Mouse (Mus musculus) hindbrain, embryonic 12.5 days (tissue): ENCODE measurements around the gene Mtm1. TPM values are rescaled to one million over a fixed set of nuclear protein-coding genes. Genes with fewer than 3 reads are reported as not detected.
"Not testable (repeated sequence)": the region's sequence is repeated elsewhere in the genome, so short reads cannot be mapped to it uniquely, and the experiment has no call there.

Experiments
- ATAC-seq: fragments of 200-750 bp; cut with Nextera tagmentation; 2 replicates; pipeline ENCODE4 v1.8.0; 2017; ENCODE audit warnings: moderate TSS enrichment; ENCODE audit not compliant: low FRiP score
- H3K27ac ChIP-seq: fragments of 300-500 bp; sonication (generic); 2 replicates; pipeline ENCODE4 v1.5.1; 2016; ENCODE audit warnings: mild to moderate bottlenecking
- H3K27me3 ChIP-seq: fragments of 300-500 bp; sonication (generic); 2 replicates; pipeline ENCODE4 v1.6.1; 2016; ENCODE audit warnings: mild to moderate bottlenecking
- H3K36me3 ChIP-seq: fragments of 300-500 bp; sonication (generic); 2 replicates; pipeline ENCODE4 v1.6.1; 2016; ENCODE audit warnings: mild to moderate bottlenecking
- H3K4me1 ChIP-seq: fragments of 300-500 bp; sonication (generic); 2 replicates; pipeline ENCODE4 v1.6.1; 2016
- H3K4me2 ChIP-seq: fragments of 300-500 bp; sonication (generic); replicated peaks from 2 replicates; pipeline ENCODE4 v1.6.1; 2016; ENCODE audit warnings: mild to moderate bottlenecking
- H3K4me3 ChIP-seq: fragments of 300-500 bp; sonication (generic); 2 replicates; pipeline ENCODE4 v1.5.1; 2016; ENCODE audit warnings: mild to moderate bottlenecking
- H3K9ac ChIP-seq: fragments of 300-500 bp; sonication (generic); 2 replicates; pipeline ENCODE4 v1.6.1; 2016; ENCODE audit warnings: mild to moderate bottlenecking, moderate library complexity
- H3K9me3 ChIP-seq: fragments of 300-500 bp; sonication (generic); replicated peaks from 2 replicates; pipeline ENCODE4 v1.6.1; 2016; ENCODE audit warnings: mild to moderate bottlenecking
- WGBS: fragments of 180-500 bp; shearing (Covaris S2); methylation state at CpG from one replicate; pipeline ENCODE4 v1.1.7; 2016; 5-methylcytosine and 5-hydroxymethylcytosine counted together
- polyA plus RNA-seq: library from polyadenylated mRNA; unstranded; fragments of >200 nt; fragmentation: Nextera tagmentation; extraction: Ambion mirVana; gene quantifications from 2 replicates; pipeline ENCODE4 v1.2.1, GENCODE M21; 2016

Mtm1 gene
- polyA plus RNA-seq, 1 experiment from 2014 or later: 4.2 TPM

GRCm38 (mm10) chrX:71296005-71296404 is 85.4 kb downstream of the Mtm1 start:
- no peak for ATAC-seq
- Histone ChIP-seq H3K9me3 (no peaks in the 10 kb centered on the region), H3K27me3 (no peaks in the 10 kb centered on the region), H3K36me3 (no peaks in the 10 kb centered on the region), H3K27ac (no peak overlapping the region), H3K4me1 (no peaks in the 10 kb centered on the region), H3K4me3 (no peak overlapping the region), H3K9ac (no peak overlapping the region), H3K4me2 (no peak overlapping the region)
- WGBS: 92% methylated on average over 2 of the region's 2 CpGs

GRCm38 (mm10) chrX:71302148-71302547 is 91.6 kb downstream of the Mtm1 start:
- WGBS: 90% methylated on average over 5 of the region's 5 CpGs
- no peak overlapping the region for H3K9ac ChIP-seq
- no peak for ATAC-seq
- H3K4me1 ChIP-seq: no peaks in the 10 kb centered on the region
- no peaks in the 10 kb centered on the region for H3K27me3 ChIP-seq
- no peak overlapping the region for H3K27ac ChIP-seq
- H3K4me3 ChIP-seq: no peak overlapping the region
- H3K36me3 ChIP-seq: no peaks in the 10 kb centered on the region
- no peaks in the 10 kb centered on the region for H3K9me3 ChIP-seq
- H3K4me2 ChIP-seq: no peak overlapping the region

GRCm38 (mm10) chrX:71311229-71311628 is 100.7 kb downstream of the Mtm1 start:
- Histone ChIP-seq H3K4me3 (no peak overlapping the region), H3K4me2 (no peak overlapping the region), H3K9me3 (no peaks in the 10 kb centered on the region), H3K9ac (no peak overlapping the region), H3K36me3 (no peaks in the 10 kb centered on the region), H3K27me3 (no peaks in the 10 kb centered on the region), H3K27ac (no peak overlapping the region), H3K4me1 (no peaks in the 10 kb centered on the region)
- 37% methylated on average over 8 of the region's 8 CpGs for WGBS
- peak; percentile 48; the same call in 1 of the 2 replicates for ATAC-seq

- no peak for ATAC-seq
- Histone ChIP-seq H3K9me3 (no peaks in the 10 kb centered on the region), H3K27ac (no peak overlapping the region), H3K9ac (no peak overlapping the region), H3K4me1 (no peaks in the 10 kb centered on the region), H3K4me2 (no peak overlapping the region), H3K4me3 (no peak overlapping the region), H3K27me3 (no peaks in the 10 kb centered on the region), H3K36me3 (no peaks in the 10 kb centered on the region)
- whole genome bisulfite sequencing: 92% methylated on average over 5 of the region's 5 CpGs
Measured at GRCm38 (mm10) chrX:71314380-71314779, 103.8 kb downstream of the Mtm1 start.

- H3K4me2 ChIP-seq: no peak overlapping the region
- ATAC-seq: no peak
- H3K9ac ChIP-seq: no peak overlapping the region
- H3K36me3 ChIP-seq: no peaks in the 10 kb centered on the region
- no peaks in the 10 kb centered on the region for H3K27me3 ChIP-seq
- no peaks in the 10 kb centered on the region for H3K4me1 ChIP-seq
- WGBS: 77% methylated on average over 1 of the region's 1 CpGs
- no peak overlapping the region for H3K27ac ChIP-seq
- H3K9me3 ChIP-seq: no peaks in the 10 kb centered on the region
- H3K4me3 ChIP-seq: no peak overlapping the region
Measured at GRCm38 (mm10) chrX:71352033-71352432, 141.5 kb downstream of the Mtm1 start.

GRCm38 (mm10) chrX:71355331-71355730 is 144.8 kb downstream of the Mtm1 start:
- Histone ChIP-seq H3K9ac (no peak overlapping the region), H3K27ac (no peak overlapping the region), H3K36me3 (no peaks in the 10 kb centered on the region), H3K9me3 (no peaks in the 10 kb centered on the region), H3K4me3 (no peak overlapping the region), H3K4me2 (no peak overlapping the region), H3K27me3 (no peaks in the 10 kb centered on the region), H3K4me1 (no peaks in the 10 kb centered on the region)
- no peak for ATAC-seq
- WGBS: 37% methylated on average over 1 of the region's 1 CpGs

- H3K36me3 ChIP-seq, H3K27me3 ChIP-seq, H3K27ac ChIP-seq, H3K4me2 ChIP-seq, ATAC-seq, H3K9ac ChIP-seq, H3K4me1 ChIP-seq, H3K4me3 ChIP-seq, H3K9me3 ChIP-seq: not testable (repeated sequence)
- 90% methylated on average over 10 of the region's 10 CpGs for WGBS
Measured at GRCm38 (mm10) chrX:71361793-71362192, 151.2 kb downstream of the Mtm1 start.

- H3K9ac ChIP-seq: no peak overlapping the region; the same call in 1 of the 2 replicates
- peak overlapping the region; percentile 58 for H3K4me2 ChIP-seq
- no peaks in the 10 kb centered on the region for H3K36me3 ChIP-seq
- WGBS: 74% methylated on average over 5 of the region's 5 CpGs
- no peaks in the 10 kb centered on the region for H3K4me1 ChIP-seq
- H3K4me3 ChIP-seq: peak overlapping the region; percentile 61
- ATAC-seq: peak; percentile 8; the same call in 1 of the 2 replicates
- no peak overlapping the region for H3K27ac ChIP-seq
- no peaks in the 10 kb centered on the region for H3K9me3 ChIP-seq
- no peaks in the 10 kb centered on the region for H3K27me3 ChIP-seq
Measured at GRCm38 (mm10) chrX:71364062-71364461, 153.5 kb downstream of the Mtm1 start.

- Histone ChIP-seq H3K27me3 (no peaks in the 10 kb centered on the region), H3K27ac (peak within 1 kb of the TSS; percentile 79), H3K4me2 (peak within 1 kb of the TSS; percentile 58), H3K9me3 (no peaks in the 10 kb centered on the region), H3K4me3 (peak within 1 kb of the TSS; percentile 61), H3K36me3 (no peaks in the 10 kb centered on the region), H3K4me1 (no peaks in the 10 kb centered on the region), H3K9ac (peak within 1 kb of the TSS; percentile 74)
- peak; percentile 94 for ATAC-seq
- 19% methylated on average over 20 of the region's 47 CpGs for WGBS
Measured at GRCm38 (mm10) chrX:71364554-71364991, 154.0 kb downstream of the Mtm1 start, which contains the start of gene Mtmr1. Mtmr1 (plus strand) TSS chrX:71364760.

- Histone ChIP-seq H3K27ac (peak overlapping the region; percentile 79), H3K9ac (peak overlapping the region; percentile 74), H3K4me3 (peak overlapping the region; percentile 61), H3K36me3 (no peaks in the 10 kb centered on the region), H3K4me2 (peak overlapping the region; percentile 58), H3K4me1 (no peaks in the 10 kb centered on the region), H3K27me3 (no peaks in the 10 kb centered on the region), H3K9me3 (no peaks in the 10 kb centered on the region)
- peak; percentile 66; the same call in 1 of the 2 replicates for ATAC-seq
- WGBS: 23% methylated on average over 18 of the region's 20 CpGs
Measured at GRCm38 (mm10) chrX:71365011-71365410, 154.4 kb downstream of the Mtm1 start.

Other genes with a start within 250 kb of the Mtm1 start
- gene Mamld1, start 160.5 kb upstream of the Mtm1 start, polyA plus RNA-seq: 3.2 and 4.9 TPM in 2 replicates
- 18.4 and 21.7 TPM in 2 replicates for gene Mtmr1, start 154.0 kb downstream of the Mtm1 start, polyA plus RNA-seq